Mouse (Mus musculus) liver, postnatal 0 days (tissue): ENCODE data around the gene Limch1.

Experiments
- CTCF ChIP-seq: sonication (generic); IDR thresholded peaks from 2 replicates; pipeline ENCODE4 v1.5.1; 2016; ENCODE audit warnings: antibody characterized with exemption, low read depth
- EP300 ChIP-seq: IDR thresholded peaks from 2 replicates; pipeline ENCODE4 v1.6.1; 2016; ENCODE audit warnings: antibody characterized with exemption, low read depth, mild to moderate bottlenecking

- TF ChIP-seq CTCF (no peak), EP300 (no peak)
Measured at GRCm38 (mm10) chr5:66723037-66723436, 22.6 kb upstream of the Limch1 start.
